Mouse (Mus musculus) right cerebral cortex, postnatal 36 days (tissue): ENCODE results near the gene Kif18a.
A peak's percentile ranks its signal among the peaks of the same experiment; 100 is the strongest.

Experiments
- DNase-seq, 2 experiments: peaks; one replicate each; pipeline ENCODE4 v3.0.0; 2022; ENCODE audit warnings: low spot score in 2 of 2, mixed read lengths in 1 of 2

The Kif18a gene

GRCm38 (mm10) chr2:109280600-109281340 lies at the start of gene Kif18a, which contains the start of gene Mettl15:
Gene Kif18a, plus strand, starts transcription at chr2:109280738.
Gene Mettl15, minus strand, starts transcription at chr2:109280748.
- peak; percentile 95 to 97 for DNase-seq

GRCm38 (mm10) chr2:109233876-109234275 lies 46.7 kb upstream of the Kif18a start:
- DNase-seq = no peak

GRCm38 (mm10) chr2:109235741-109236140 lies 44.8 kb upstream of the Kif18a start:
- DNase-seq = no peak

- DNase-seq = no peak
These were observed 38.6 kb upstream of the Kif18a start for GRCm38 (mm10) chr2:109241947-109242346.

- no peak for DNase-seq
These were observed 17.8 kb upstream of the Kif18a start for GRCm38 (mm10) chr2:109262779-109263178.

GRCm38 (mm10) chr2:109273098-109273497 lies 7.4 kb upstream of the Kif18a start:
- DNase-seq = no peak

- no peak for DNase-seq
These were observed 2.9 kb upstream of the Kif18a start for GRCm38 (mm10) chr2:109277593-109277992.

GRCm38 (mm10) chr2:109278036-109278435 lies 2.5 kb upstream of the Kif18a start:
- peak in 1 of 2 experiments; percentile 7 for DNase-seq

GRCm38 (mm10) chr2:109280272-109280599 lies 302 bp upstream of the Kif18a start:
- DNase-seq = no peak

- DNase-seq = no peak
These were observed 778 bp downstream of the Kif18a start for GRCm38 (mm10) chr2:109281341-109281690.

GRCm38 (mm10) chr2:109284121-109284520 lies 3.6 kb downstream of the Kif18a start:
- no peak for DNase-seq

GRCm38 (mm10) chr2:109289327-109289726 lies 8.8 kb downstream of the Kif18a start:
- DNase-seq = no peak

GRCm38 (mm10) chr2:109296264-109296663 lies 15.7 kb downstream of the Kif18a start:
- no peak for DNase-seq

- DNase-seq = no peak
These were observed 17.6 kb downstream of the Kif18a start for GRCm38 (mm10) chr2:109298160-109298559.

- DNase-seq = no peak
These were observed 21.7 kb downstream of the Kif18a start for GRCm38 (mm10) chr2:109302234-109302633.

- no peak for DNase-seq
These were observed 23.1 kb downstream of the Kif18a start for GRCm38 (mm10) chr2:109303638-109304037.

GRCm38 (mm10) chr2:109311369-109311768 lies 30.8 kb downstream of the Kif18a start:
- DNase-seq = no peak

GRCm38 (mm10) chr2:109331807-109332206 lies 51.3 kb downstream of the Kif18a start:
- no peak for DNase-seq

- no peak for DNase-seq
These were observed 53.7 kb downstream of the Kif18a start for GRCm38 (mm10) chr2:109334237-109334636.

- no peak for DNase-seq
These were observed 55.2 kb downstream of the Kif18a start for GRCm38 (mm10) chr2:109335765-109336164.

GRCm38 (mm10) chr2:109345386-109345785 lies 64.8 kb downstream of the Kif18a start:
- DNase-seq = no peak

GRCm38 (mm10) chr2:109348742-109349141 lies 68.2 kb downstream of the Kif18a start:
- no peak for DNase-seq

- DNase-seq = no peak
These were observed 78.1 kb downstream of the Kif18a start for GRCm38 (mm10) chr2:109358456-109359141.
